Mouse (Mus musculus) erythroblast, adult 5-6 weeks (primary cell): ENCODE measurements around the gene Mapk1ip1l. TPM values are rescaled to one million over a fixed set of nuclear protein-coding genes. Genes with fewer than 3 reads are reported as not detected.

Experiments
- ATAC-seq: replicated peaks from 2 replicates; pipeline ENCODE4 v1.8.0; 2016; ENCODE audit warnings: moderate number of reproducible peaks, mild to moderate bottlenecking, moderate TSS enrichment, inconsistent platforms; ENCODE audit not compliant: poor library complexity, low FRiP score, severe bottlenecking
- total RNA-seq, 2 experiments: library from RNA; stranded (forward) in 1 of 2; stranded (reverse) in 1 of 2; fragments of 150-400 nt in 1 of 2; fragments of 200-764, 138-1000 nt in 1 of 2; gene quantifications; 2 replicates each; pipeline versions ENCODE4 v1.2.3 to v1.2.4; 2015 to 2017; ENCODE audit warnings: low replicate concordance in 2 of 2

Gene Mapk1ip1l
- total RNA-seq, 2 experiments from 2014 or later, result 30.4 to 32.5 TPM

DNA sequence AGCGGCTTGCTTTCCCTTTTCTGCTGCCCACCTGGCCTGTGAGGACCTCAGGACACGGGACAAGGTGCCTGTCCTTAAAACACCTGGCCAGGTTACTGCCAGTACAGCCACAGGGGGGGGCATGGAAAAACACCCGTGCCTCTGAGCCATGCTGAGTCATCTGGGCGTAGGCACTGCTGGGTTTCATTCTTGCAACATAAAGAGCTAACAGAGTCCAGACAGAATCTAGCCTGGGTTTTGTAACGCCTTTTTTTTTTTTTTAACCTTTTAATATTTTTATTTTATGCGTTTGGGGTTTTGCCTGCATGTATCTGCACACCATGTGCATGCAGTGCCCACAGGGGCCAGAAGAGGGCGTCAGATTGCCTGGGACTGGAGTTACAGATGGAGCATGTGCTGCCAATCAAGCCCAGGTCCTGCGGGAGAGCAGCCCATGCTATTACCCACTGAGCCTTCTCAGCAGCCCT, 56.1 kb downstream of the Mapk1ip1l start:
- ATAC-seq, result peak; percentile 83

DNA sequence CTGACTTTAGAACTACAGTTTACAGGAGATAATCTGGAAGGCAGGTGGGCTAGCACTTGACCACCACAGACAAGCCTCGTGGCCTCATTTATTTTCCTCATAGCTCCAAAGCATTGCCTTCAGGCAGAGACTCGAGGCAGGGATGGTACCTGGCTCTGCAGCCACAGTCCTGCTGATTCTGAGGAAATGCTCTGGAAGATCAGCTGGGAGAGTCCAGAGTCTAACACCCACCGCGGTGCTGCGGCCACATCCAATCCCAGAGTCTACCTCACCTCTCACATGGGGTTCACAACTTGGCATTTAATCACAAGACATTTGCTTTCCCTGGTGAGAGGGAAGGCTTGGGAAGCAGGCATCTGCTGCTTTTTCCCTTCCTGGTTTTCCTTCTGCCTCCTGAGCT, 56.9 kb downstream of the Mapk1ip1l start:
- ATAC-seq, result no peak

DNA sequence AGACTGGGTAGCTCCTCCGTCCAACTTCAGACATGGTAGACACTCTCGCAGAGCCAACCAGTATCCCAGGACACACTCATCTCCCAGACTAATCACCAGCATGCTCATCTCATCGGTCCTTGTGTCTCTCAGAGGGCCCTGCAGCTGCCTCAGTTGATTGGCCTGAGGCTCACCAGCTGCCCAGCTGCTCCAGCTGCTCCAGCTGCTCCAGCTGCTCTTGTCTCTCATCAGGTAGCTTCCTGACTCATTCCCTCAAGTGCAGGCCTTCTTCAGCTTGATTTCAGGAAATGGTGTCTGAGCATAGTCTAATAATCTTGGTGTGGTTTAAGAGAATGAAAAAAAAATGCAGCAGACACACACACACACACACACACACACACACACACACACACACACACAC, 58.6 kb downstream of the Mapk1ip1l start:
- no peak for ATAC-seq

DNA sequence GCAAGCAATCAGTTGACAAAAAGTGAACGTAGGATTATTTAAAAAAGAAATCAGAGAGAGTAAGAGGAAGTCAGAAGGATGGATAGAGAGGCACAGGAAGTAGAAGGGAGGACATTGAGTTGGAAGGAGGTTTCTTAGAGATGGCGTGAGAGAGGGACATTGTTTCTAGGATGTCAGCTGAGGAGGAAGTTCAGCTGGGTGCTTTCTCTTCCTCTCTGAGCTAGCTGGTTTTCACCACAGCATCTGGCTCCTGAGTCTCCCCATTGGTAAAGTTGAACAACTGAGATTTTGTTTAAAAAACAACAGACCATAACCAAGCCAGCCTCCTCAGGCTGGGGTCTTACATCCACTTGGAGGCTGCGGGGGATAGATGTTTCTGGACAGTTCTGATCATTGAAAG, 61.5 kb downstream of the Mapk1ip1l start:
- no peak for ATAC-seq

DNA sequence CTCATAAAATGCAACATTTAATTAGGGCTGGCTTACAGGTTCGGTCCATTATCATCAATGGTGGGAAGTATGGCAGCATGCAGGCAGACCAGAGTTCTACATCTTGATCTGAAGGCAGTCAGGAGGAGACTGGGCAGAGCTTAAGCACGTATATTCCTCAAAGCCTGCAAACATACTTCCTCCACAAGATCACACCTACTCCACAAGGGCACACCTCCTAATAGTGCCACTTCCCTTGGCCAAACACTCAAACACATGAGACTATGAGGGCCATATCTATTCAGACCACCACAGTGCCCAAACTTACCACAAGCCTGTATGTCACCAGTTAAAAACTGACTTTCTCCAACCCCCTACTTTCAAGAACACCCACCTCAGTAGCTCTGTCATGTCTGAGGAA, 63.4 kb downstream of the Mapk1ip1l start:
- ATAC-seq, result no peak

DNA sequence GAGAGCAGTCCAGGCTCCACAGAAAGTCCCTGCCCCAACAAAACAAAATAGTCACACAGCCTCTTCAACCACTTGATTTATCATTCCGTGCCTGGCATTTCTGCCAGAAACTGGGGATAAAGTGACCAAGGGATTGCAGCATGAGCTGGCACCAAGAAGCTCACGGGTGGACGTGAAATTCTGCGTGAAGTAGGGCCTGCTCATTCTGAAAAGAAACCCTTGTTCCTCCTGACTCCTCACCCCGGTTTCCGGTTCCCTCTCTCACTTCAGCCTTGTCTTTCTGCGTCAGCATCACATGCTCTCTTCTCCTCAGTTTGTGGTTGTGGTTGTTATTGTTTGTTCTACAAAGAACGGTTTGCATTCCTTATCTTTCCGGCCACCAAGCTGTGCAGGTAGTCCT, 63.8 kb downstream of the Mapk1ip1l start:
- ATAC-seq, result no peak

DNA sequence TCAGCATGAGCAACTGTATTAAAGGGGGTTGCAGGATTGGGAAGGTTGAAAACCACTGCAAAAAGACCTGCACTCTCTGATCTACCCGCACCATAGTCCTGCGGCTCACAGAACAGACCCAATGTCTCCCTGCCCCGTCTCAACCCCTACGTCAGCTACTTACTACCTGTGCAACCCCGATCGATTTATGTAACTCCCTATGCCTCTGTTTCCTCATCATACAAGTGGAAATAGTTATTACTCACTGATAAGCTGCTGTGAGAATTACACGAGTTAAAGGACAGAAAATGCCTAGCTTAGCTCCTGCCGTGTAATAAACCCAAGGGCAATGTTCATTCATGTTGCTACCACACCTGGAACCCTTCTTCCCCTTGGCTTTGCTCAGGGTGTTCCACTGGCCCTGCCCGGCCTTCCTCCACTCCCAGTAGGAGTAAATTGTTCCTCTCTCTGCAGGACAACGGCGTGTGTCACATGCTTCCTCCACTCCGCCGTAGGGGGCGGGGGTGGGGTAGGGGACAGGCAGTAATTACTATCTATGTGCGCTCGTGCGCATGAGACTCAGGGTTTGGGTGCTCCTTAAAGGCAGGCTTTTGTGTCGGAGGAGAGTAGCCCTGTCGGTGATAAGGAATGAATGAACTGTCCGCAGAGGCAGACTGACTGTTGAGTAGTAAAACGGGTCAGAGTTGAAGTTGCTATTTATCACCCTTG, 66.8 kb downstream of the Mapk1ip1l start:
- ATAC-seq, result no peak

DNA sequence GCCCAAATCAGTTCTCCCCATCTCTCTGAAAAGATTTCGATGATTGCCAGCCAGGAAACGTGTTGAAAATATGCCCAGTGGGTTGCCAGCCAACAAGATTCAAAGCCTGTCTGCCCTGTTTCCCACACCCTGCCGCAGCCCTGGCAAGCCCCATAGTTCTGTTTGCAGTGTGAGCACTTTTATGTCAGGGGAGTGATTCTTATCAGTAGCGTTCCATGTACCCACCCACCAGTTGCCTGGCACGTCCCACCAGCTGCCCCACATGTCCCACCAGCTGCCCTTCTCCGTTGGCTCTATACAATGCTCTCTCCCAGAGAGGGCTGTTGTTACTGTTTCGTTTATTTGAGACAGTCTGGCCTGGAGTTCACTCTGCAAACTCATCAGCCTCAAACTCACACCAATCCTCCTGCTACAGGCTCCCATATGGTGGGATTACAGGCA, 68.8 kb downstream of the Mapk1ip1l start:
- ATAC-seq, result no peak

DNA sequence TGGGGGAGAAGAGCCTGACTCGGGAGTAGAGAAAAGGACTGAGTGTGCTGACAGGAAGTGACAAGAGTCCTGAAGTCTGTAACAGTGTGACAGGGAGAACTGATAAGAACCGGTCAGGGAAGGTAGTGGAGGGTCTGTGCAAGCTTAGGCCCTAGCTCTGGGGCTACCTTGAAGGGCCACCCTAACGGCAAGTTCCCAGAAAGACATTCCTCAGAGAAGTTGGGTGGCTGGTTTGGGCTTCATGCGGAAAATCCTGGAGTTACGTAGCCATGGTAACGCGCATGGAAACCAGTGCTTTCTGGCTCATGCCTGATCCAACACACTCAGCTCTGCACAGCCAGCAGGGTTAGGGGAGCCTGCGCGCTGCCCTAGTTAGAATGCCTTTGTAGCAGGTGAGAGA, 69.4 kb downstream of the Mapk1ip1l start, which contains the start of gene Lgals3:
Lgals3 (plus strand) TSS at position 291 of the 400 bp plus-strand sequence.
- ATAC-seq, result no peak

DNA sequence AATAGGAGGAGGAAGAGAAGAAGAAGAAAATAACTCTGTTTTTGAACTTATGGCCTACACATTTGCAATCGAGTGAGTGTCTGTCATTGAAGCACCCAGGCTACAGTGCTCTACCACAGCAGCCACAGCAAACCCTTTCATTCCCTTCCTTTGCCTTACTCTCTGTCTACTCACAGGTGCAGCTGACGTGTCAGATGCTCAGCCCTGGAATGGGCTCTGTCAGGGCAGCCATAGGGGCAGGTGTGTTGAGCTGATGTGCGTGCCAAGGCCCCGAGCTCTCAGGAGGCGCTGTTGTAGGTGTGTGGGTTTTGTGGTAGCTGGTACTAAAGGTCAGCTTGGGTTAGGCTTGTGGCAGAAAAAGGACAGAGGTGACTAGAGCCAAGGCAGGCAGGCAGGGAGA, 71.7 kb downstream of the Mapk1ip1l start:
- no peak for ATAC-seq

DNA sequence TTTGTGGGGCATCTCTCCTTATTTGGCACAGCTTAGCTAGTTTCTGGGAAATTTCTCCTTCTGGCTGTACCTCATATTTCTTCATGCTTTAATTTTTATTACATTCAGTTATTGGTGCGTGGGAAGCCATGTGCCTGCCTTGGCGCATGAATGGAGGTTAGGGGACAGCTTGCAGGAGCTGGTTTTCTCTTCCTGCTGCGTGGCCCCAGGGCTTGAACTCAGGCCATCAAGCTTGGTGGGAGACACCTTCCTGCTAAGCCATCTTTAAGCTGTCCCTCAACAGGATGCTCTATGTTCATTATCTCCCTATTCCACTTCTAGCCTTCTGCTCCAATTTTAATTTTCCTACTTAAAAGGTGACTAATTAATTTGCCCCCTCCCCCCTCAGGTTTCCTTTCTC, 72.7 kb downstream of the Mapk1ip1l start:
- ATAC-seq, result no peak

DNA sequence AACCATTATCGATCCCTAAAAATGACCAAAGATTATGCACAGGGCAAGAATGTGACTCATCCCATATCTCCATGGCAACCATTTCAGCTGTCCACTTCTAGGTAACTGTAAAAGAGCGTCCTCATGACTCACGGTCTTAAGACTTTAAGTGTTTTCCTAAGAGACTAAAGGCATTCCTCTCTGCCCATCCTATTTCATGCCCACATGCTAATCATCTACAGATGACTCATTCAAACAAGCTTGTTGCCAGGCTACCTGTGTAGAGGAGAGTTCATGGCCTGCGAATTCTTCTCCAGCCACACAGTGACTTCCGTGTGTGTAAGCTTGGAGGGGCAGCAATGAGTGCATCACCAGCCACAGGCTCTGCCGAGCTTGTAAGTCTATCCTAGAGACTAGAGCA, 73.6 kb downstream of the Mapk1ip1l start:
- ATAC-seq, result no peak

Other genes with a start within 250 kb of the Mapk1ip1l start
- 131 and 161 TPM in 2 replicates for gene Gch1, start 108.9 kb upstream of the Mapk1ip1l start, total RNA-seq (2015; ENCODE audit: low replicate concordance)
- 125 and 166 TPM in 2 replicates for gene Gch1, start 108.9 kb upstream of the Mapk1ip1l start, total RNA-seq (2017; ENCODE audit: low replicate concordance)
- 40.3 and 52.7 TPM in 2 replicates for gene Wdhd1, start 21.4 kb upstream of the Mapk1ip1l start, total RNA-seq (2015; ENCODE audit: low replicate concordance)
- 82.9 and 164 TPM in 2 replicates for gene Wdhd1, start 21.4 kb upstream of the Mapk1ip1l start, total RNA-seq (2017; ENCODE audit: low replicate concordance)
- 17.3 and 23.4 TPM in 2 replicates for gene Socs4, start 21.3 kb upstream of the Mapk1ip1l start, total RNA-seq (2015; ENCODE audit: low replicate concordance)
- 18.7 and 20.9 TPM in 2 replicates for gene Socs4, start 21.3 kb upstream of the Mapk1ip1l start, total RNA-seq (2017; ENCODE audit: low replicate concordance)
- gene Lgals3, start 69.5 kb downstream of the Mapk1ip1l start, total RNA-seq (2015; ENCODE audit: low replicate concordance), result 100 and 159 TPM in 2 replicates
- 45.4 and 53.7 TPM in 2 replicates for gene Lgals3, start 69.5 kb downstream of the Mapk1ip1l start, total RNA-seq (2017; ENCODE audit: low replicate concordance)
- gene Dlgap5, start 120.1 kb downstream of the Mapk1ip1l start, total RNA-seq (2015; ENCODE audit: low replicate concordance), result 42.8 and 49.2 TPM in 2 replicates
- gene Dlgap5, start 120.1 kb downstream of the Mapk1ip1l start, total RNA-seq (2017; ENCODE audit: low replicate concordance), result 64.0 and 79.3 TPM in 2 replicates
- gene Fbxo34, start 152.2 kb downstream of the Mapk1ip1l start, total RNA-seq (2015; ENCODE audit: low replicate concordance), result 153 and 163 TPM in 2 replicates
- 302 and 381 TPM in 2 replicates for gene Fbxo34, start 152.2 kb downstream of the Mapk1ip1l start, total RNA-seq (2017; ENCODE audit: low replicate concordance)